8 mouse cellular contexts compared by ENCODE assay signal in genomic region chr19:6942249-6942691, GRCm38 (mm10). TPM values are rescaled to one million over a fixed set of nuclear protein-coding genes. Genes with fewer than 3 reads are reported as not detected.
DNase-seq lines count a peak whose midpoint lies in the region; ATAC-seq lines count a peak whose summit lies in the region.

Gpr137 (minus strand) TSS chr19:6942480.

- peak; percentile 98 for DNase-seq in NIH3T3 (ENCODE audit: low read depth)
- DNase-seq in cerebellum, postnatal 10 days = peak; percentile 93 to 95
- peak; percentile 89 to 92 for DNase-seq in frontal cortex, postnatal 14 days (ENCODE audit: low spot score in 2 of 2)
- peak; percentile 93 to 94 for DNase-seq in layer of hippocampus, postnatal 36 days
- peak; percentile 99 for DNase-seq in lung, postnatal 36 days
- DNase-seq in retina, postnatal 1 day = peak; percentile 95
- DNase-seq in urinary bladder, adult 18-20 months (ENCODE audit: low spot score in 2 of 2) = peak; percentile 91 to 95

- peak within 1 kb of the TSS; percentile 98 for H3K4me2 ChIP-seq in hindbrain, embryonic 13.5 days

- under 1% methylated on average over 27 of the region's 27 CpGs for WGBS in hindbrain, embryonic 13.5 days

- H3K4me1 ChIP-seq in hindbrain, embryonic 13.5 days (replicated peaks) = peaks cover 47% of the 10 kb centered on the region

- peak; percentile 75 for ATAC-seq in hindbrain, embryonic 13.5 days (ENCODE audit: low FRiP score)

- peaks cover 4% of the 10 kb centered on the region; the same call in 1 of the 2 replicates for H3K27me3 ChIP-seq in hindbrain, embryonic 13.5 days

- H3K4me3 ChIP-seq in hindbrain, embryonic 13.5 days = peak within 1 kb of the TSS; percentile 84

- H3K9ac ChIP-seq in hindbrain, embryonic 13.5 days = peak within 1 kb of the TSS; percentile 97

- peaks cover 19% of the 10 kb centered on the region for H3K36me3 ChIP-seq in hindbrain, embryonic 13.5 days

- H3K27ac ChIP-seq in hindbrain, embryonic 13.5 days = peak within 1 kb of the TSS; percentile 97

- H3K9me3 ChIP-seq in hindbrain, embryonic 13.5 days = no peaks in the 10 kb centered on the region

RNA-seq across cellular contexts. Expression of gene Gpr137, which starts in this region (rescaled TPM):
- polyA plus RNA-seq in hindbrain, embryonic 13.5 days (2015; fragmentation: Nextera tagmentation; extraction: Ambion mirVana) = 53.1 and 54.7 TPM in 2 replicates
- 100 to 1,000 TPM in 1 of 2 experiments, 10 to 100 TPM in 1; 96.0 to 104 TPM for total RNA-seq in layer of hippocampus, postnatal 36 days (2021)

Comparison
In these comparisons a context has a peak if more than half of its experiments do, and no peak if none do; other contexts are left out.
1. Peak in every context shown above with its lines: DNase-seq, ATAC-seq, H3K4me3 ChIP-seq and H3K27ac ChIP-seq.